Mouse (Mus musculus) natural killer cell, adult 2 months (primary cell): ENCODE data around the gene Rtel1.
A peak's percentile ranks its signal among the peaks of the same experiment; 100 is the strongest.

ENCODE experiments used
- DNase-seq, 2 experiments: peaks; one replicate each; pipeline ENCODE4 v3.0.0; 2022; ENCODE audit warnings: low spot score in 2 of 2

Rtel1 gene

DNA sequence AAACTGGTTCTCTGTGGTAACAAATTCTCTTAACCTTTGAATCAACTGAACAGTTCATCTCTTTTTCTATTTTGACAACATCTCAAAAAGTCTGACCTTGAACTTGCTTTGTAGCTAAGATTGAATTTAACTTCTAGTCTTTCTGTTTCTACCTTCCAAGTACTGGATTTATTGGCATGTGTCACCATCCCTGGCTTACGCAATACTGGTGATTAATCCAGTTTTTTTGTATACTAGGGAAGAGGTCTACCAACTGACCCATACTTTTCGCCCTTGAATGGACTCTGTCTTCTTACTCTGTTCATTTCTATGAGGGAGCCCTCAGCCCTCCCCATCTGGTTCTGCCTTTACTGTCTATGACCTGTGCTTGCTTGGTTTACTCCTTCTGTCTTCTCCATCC is 6.6 kb downstream of the Rtel1 start:
- no peak for DNase-seq

DNA sequence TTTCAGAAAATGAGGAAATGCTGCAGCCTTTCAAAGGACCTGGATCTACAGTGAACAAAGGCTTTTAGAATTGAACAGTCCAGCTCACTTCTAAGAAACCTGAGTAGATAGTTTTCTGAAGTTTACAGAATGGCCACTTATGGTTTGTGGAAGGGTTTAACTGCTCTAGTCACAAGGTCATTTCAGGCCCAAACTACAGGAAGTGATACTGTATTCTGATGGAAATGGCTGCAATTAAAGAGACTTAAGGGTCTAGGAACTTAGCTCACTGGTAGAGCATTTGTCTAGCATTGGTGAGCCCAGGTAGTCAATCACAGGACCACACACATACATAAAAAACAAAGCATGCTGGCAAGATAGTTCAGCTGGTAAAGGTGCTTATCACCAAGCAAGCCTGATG is 13.0 kb downstream of the Rtel1 start:
- no peak for DNase-seq

DNA sequence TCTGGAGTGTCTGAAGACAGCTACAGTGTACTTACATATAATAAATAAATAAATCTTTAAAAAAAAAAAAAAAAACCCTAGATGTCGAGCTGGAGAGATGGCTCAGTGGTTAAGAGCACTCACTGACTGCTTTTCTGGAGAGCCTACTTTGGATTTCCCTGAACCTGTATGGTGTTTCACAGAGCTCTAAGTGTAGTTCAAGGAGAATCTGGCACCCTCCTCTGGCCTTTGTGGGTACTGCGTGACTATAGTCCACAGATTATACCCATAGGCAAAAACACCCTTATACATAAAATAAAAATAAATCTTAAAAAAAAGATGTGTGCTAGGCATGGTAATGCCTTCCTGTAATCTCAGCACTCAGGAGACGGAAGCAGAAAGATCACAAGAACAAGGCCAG is 14.5 kb downstream of the Rtel1 start:
- peak; percentile 58 to 73 for DNase-seq

DNA sequence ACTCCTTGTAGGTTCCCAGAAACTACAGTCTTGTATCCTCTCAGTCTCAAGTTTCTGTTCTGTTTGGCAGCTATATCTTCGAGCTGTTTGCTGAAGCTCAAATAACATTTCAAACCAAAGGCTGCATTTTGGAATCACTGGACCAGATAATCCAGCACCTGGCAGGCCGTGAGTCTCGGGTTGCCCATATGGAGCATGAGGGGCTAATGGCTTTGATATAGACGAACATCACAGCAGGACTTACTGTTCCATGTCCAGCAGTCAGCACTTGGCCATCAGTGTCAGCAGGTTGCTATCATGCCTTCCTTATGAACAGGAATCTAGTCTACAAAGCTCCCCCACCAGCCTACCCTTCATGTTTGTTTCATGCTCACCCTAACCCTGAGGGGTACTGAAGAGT is 20.9 kb downstream of the Rtel1 start:
- no peak for DNase-seq

DNA sequence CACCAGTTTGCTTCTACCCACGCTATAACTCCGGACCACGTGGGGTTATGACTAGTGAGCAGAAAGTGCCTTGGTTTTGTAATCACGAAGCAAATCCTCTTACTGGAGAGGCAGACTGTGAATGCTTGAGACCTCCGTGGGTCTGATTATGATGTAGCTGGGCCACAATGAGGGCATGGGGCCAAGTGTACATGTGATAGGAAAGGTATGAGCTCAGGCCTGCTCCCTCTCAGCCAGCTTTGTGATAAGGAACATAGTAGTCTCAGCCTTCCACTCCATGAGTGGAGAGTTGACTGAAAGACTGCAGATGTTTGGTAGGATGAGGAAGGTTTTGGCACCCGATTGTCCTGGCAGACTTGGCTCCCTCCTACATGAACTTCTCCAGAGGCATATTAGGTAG is 23.2 kb downstream of the Rtel1 start:
- DNase-seq: no peak

DNA sequence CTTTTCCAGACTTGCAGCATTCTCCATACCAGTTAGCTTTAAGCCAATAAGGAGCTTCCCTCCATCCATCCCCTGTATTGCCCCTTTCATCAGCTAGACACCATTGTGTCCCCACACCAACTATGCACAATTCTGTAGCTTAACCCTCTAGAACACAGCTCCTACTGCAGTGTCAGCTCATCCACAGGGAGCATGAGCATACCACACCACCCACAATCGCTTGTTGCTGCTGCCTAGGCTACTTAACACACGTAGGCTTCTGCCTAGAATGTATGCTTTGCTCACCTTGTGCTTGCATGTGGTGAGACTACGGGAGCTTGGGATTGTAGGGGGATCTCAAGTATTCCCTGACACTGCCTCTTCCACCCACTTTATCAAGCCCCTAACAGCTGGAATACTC is 37.2 kb downstream of the Rtel1 start:
- no peak for DNase-seq

DNA sequence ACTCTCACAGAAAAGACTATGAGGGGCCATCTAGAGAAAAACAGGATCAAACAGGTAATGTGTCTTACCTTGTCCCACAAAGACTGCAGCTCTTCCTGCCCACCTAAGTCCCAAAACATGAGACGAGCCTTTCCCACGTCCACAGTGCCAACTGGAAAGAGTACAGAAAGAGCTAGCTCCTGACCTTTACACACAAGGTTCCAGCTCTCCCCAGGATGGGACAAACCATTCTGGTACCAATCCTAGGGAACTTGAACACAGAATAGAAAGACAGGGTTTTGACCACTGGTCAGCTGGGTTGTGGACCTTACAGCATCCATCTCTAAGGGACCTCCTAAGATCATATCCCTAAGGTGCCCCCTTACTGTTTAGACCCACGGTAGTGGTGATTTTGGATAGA is 44.4 kb downstream of the Rtel1 start:
- DNase-seq: no peak

DNA sequence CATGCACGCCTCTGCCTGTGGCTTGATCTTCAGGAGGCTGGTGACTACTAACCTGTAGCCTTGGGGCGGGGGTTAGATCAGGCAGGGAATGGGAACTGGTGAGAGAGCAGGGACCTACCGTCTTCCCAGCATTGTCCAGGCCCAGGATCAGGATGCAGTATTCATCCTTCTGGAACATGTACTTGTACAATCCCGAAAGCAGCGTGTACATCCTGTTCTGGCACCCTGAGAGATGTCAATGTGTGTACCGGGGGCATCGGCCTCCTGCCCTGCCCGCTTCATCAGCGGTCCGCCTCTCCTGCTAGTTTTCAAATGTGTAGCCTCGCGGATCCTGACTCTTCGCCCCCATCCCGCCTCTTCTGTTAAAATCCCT is 44.9 kb downstream of the Rtel1 start:
- no peak for DNase-seq

DNA sequence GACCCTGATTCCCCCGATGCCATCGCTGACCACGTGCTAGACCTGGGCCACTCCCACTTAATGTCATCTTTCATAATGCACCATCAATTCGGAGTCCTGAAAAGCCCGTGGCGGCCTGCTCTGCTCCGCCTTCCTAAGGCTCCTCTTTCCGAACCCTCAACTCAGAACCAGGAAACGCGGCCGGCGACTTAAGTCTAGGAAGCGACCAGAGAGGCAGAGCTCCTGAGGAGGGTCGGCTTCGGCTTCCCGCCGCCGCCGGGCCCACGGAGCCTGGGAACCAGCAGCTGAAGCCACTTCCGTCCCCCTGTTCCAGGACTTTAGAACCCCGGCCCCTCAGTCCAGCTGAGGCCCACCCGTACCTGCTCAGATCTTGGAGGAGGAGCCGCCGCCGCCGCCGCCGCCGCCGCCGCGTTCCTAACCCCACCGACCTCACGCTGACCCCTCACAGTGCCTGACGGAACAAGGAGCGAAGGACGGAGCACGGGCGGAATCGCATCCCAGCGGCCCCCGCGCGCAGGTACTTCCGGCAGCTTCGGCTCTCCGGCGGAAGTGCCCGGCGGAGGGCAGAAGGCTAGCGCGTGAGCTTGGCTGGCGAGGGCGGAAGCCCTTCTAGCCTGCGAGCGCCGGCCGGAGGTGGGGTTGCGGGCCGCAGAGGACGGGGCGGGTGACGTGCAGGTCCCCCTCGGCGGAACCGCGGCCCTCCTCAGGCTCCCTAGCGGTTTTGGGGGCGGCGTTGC is 45.5 kb downstream of the Rtel1 start, which contains the start of the genes Zgpat and Arfrp1:
TSS of gene Zgpat (plus strand) at position 69 of the 737 bp plus-strand sequence.
TSS of gene Arfrp1 (minus strand) at position 545 of the 737 bp plus-strand sequence.
- peak; percentile 80 to 84 for DNase-seq

DNA sequence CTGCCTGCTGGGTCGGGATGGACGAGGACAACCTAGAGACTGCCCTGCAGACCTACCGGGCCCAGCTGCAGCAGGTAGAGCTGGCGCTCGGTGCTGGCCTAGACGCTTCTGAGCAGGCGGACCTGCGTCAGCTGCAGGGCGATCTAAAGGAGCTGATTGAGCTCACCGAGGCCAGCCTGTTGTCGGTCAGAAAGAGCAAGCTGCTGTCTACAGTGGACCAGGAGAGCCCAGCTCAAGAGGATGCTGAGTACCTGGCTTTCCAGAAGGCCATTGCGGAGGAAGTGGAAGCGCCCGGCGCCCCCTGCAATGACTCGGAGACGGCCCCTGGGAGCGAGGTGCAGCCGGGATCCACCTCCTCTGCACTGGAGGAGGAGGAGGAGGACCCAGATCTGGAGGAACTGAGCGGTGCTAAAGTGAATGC is 46.1 kb downstream of the Rtel1 start:
- no peak for DNase-seq

DNA sequence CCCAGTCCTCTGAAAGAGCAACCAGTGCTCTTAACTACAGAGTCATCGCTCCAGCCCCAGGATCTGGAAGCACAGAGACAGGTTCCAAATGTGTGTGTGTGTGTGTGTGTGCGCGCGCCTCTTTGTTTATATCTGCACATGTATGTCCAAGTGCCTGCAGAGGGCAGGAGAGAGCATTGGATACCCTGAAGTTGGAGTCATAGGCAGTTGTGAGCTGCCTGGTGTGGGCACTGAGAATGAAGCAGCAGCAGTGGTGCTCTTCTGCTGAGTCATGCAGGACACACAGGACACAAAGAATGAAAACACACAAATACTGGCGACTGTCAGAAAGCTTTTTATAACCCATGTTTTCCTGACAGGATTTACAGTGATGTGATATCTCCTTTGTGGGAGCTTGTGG is 50.5 kb downstream of the Rtel1 start:
- DNase-seq: no peak

DNA sequence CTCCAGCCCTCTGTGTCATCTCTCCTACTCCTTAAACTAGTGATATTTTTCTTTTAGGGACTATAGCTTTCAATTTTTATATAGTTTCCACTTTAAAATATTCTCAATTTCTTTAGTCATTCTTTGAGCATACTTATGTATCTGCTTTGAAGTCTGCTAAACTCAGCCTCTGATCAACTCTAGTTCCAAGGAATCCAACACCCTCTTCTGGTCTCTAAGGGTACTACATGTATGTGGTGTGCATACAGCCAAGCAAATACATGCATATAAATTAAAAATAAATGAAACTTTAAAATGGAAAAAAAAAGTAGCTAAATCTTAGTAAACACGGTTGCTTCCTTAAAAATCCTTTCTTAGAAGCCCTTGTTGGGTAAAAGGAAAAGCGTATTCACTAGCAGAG is 56.2 kb downstream of the Rtel1 start:
- DNase-seq: peak in 1 of 2 experiments; percentile 30

DNA sequence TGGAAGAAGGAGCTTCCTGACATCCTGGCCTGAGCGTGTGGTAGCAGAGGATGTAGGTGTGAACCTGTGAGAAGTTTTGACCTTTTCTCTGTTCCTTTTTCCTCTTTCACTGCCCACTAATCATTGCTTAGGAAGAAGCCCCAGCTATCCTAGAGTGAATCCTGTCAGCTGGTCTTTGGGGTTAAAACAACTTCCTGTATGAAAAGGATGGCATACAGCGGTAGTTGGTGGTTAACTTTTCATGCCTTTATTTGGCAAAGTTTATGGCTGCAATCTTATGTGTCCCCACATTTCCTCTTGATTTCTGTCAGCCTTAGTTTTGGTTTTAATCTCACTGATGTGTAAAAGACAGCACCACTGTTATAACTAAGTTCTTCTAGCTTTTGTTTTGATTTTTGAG is 57.7 kb downstream of the Rtel1 start:
- peak; percentile 16 to 30 for DNase-seq

DNA sequence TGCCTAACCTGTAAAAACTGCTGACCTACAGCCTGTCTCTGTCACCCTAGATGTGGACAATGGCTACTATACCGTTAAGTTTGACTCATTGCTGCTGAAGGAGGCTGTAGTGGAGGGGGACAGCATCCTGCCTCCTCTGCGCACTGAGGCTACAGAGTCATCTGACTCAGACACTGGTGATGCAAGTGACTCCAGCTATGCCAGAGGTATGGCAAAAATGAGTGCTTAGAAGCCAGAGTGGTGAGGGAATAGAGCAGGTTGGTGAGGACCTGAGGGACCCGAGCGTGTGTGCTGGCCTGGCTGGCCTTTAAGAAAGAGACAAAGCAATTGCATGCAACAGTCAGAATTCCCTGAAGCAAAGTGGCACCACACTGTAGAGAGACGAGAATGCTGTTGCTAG is 59.2 kb downstream of the Rtel1 start:
- no peak for DNase-seq

DNA sequence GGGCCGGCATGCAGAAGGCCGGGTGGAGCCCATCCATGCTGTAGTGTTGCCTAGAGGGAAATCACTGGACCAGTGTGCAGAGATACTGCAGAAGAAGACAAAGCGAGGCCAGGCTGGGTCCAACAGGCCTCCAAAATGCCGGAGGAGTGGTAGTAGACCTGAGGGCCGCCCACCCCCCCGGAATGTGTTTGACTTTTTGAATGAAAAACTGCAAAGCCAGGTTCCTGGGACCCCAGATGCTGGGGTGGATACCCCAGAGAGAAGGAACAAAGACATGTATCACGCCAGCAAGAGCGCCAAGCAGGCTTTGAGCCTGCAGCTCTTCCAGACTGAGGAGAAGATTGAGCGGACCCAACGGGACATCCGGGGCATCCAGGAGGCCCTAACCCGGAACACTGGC is 60.2 kb downstream of the Rtel1 start, which contains the start of gene Lime1:
TSS of gene Lime1 (plus strand) at position 301 of the 400 bp plus-strand sequence.
- no peak for DNase-seq

DNA sequence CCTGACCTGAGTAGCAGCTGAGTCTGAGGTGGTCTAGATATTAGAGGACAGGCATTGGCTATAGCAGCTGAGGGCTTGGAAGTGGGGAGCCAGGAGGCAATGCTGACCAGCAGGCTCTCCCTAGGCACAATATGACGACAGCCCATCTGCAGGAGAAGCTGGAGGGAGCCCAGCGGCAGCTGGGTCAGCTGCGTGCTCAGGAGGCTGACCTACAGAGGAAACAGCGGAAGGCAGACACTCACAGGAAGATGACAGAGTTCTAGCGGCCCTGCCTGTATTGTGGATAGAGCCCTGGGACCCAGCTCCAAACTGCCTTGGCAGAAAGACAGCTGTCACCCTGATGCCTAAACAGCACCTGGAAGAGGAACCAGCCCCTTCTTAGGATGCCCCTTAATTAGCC is 60.7 kb downstream of the Rtel1 start:
- no peak for DNase-seq

DNA sequence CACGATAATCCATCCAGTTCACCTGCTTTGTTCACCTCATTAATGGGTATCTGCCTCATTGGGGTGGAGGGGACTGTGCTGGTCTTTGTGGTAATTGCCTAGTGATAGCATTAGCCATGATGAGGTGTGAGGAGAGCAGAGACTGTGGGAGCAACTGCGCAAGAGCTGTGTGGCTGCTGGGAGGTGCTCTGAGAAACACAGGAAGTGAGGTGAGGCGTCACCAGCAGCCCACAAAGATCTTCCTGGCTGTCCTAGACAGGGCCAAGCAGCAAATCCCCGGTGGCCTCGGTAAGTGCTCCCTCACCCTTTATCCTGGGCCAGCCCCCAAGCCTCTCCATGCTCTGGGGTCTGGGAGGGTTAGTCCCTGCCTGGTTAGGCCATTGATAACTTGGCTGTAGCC is 61.6 kb downstream of the Rtel1 start:
- peak; percentile 67 to 79 for DNase-seq

DNA sequence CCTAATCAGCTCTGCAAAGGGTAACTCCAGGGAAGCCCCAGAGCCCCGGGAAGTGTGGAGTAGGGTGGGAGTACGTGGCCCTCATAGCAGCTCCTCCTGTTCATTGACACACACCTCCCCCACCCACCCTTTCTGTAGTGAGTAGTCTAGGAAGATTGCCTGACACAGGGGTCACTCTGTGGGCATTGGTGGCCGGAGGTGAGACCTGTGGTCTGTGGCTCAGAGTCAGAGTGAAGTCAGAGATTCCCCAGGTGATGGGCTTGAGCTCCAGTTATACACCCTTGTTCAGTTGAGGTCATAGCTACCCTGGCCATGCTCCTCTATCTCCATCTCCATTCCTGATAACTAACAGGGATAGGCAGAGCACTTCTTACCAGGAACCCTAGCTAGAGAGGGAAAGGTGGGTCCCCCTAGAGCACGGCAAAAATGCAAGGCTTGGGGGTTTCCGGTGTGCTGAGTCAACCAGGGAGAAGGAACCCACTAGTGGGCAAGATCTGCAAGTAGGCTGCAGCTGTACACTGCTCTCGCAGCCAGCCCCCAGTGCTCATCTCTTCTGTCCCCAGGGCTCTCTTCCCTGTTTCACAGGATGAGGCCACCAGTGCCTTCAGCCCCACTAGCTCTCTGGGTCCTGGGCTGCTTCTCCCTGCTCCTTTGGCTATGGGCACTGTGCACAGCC is 62.2 kb downstream of the Rtel1 start:
- peak; percentile 46 to 70 for DNase-seq

DNA sequence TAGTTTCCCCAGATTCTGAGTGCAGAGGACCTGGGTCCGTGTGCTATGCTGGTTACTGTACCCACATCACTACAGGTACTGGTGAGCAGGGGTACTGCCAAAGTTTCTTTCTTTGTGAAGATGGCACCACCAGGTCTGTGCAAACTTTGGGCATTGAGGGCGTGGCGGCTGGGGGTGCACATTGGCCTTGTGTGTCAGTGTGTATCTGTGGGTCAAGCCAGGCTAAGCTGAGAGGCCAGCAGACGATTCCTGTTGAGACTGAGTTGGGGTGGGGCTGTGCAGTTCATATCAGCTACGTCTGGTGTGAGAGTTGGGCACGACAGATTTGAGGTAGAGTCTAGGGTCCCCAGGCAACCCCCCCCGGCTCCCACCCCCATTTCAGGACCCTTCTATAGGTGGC is 64.9 kb downstream of the Rtel1 start:
- DNase-seq: no peak

DNA sequence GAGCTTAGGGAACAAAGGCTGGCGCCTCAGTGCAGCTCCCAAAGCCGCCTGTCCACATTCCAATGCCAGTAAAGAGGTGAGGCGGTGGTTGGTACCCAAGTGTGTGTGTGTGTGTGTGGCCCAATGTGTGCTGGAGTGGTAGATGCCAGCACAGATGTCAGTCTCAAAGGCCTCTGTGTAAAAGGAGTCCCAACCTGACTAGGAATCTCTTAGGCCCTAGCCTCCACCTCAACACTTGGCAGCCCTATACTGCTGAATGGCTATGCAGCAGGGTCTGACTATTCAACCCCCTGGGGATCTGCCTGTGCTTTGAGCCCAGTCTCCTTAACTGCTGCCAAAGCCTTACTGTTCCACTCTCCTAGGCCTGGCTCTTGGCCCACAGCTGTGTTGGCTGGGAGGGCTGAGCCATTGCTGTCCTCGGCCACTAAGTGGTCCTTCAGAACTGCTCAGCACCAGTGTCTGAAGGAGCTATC is 65.4 kb downstream of the Rtel1 start:
- no peak for DNase-seq

DNA sequence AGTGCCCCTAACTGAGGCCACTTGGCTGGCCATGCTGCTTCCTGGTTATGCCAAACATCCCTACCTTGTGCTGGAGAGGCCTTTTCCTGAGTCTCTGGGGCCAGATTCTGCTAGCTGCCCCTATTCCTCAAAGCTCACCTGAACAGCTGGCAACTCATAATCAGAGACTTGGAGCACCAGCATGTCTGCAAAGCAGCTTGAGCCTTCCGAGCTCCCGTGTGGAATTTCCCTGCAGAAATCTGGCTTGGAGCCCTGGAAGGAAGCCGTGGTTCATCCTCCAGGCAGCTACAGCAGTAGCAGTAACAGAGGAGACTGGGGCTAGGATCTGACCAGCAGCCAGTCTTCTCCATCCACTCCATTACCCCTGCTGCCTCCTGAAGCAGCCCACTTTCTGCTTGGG is 66.3 kb downstream of the Rtel1 start:
- no peak for DNase-seq

DNA sequence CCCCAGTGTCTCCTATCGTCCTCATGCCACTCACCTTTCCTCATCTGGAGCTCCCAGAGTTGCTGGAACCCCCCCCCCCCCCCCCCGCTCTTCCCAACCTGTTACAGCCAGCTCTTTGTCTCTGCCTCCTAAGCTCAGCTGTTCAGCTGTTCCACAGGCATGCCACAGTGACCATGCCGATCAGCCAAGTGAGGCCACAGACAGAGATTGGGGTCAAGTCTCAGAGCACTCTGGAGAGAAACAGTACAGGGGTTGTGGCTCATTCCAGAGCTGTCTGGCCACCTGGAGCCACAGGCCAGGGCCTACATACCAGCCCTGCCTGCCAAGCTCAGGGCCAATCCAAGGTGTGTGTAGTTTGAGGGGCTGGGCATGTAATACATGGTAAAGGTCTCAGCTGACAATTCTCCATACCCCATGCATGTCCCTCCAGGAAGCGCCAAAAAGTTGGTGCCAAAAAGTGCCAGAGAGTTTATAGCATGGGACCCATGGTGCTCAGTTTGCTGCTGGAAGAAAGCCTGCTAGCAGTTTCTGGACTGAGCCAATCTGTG is 67.2 kb downstream of the Rtel1 start:
- no peak for DNase-seq
